15 mouse cellular contexts compared by ENCODE assay signal in genomic region chr7:117099041-117099440, GRCm38 (mm10).
"Had no signal": no experiment of that assay in that cellular context is flagged by ENCODE, and none has a peak within 500 bp of the region (broad histone marks: within the 10 kb centered on the region; RNA-seq: fewer than 3 reads in every experiment).

No protein-coding gene starts in this region.

- H3K27ac ChIP-seq: neural tube, embryonic 15.5 days; stomach, embryonic 15.5 days; stomach, postnatal 0 days had no signal

- H3K4me2 ChIP-seq: neural tube, embryonic 15.5 days; stomach, embryonic 15.5 days had no signal

- H3K9me3 ChIP-seq: neural tube, embryonic 15.5 days; stomach, embryonic 15.5 days had no signal

- H3K27me3 ChIP-seq: neural tube, embryonic 15.5 days; stomach, embryonic 15.5 days had no signal

- H3K4me3 ChIP-seq: neural tube, embryonic 15.5 days; stomach, embryonic 15.5 days had no signal

- DNase-seq: retina, postnatal 1 day; right cerebral cortex, adult 18-20 months; right cerebral cortex, postnatal 14 days; right cerebral cortex, postnatal 25 days; right cerebral cortex, postnatal 4 days; spleen, adult 18-20 months; thymus, adult 18-20 months; thymus, adult 2 months; thymus, postnatal 14 days; thymus, postnatal 25 days; thymus, postnatal 36 days; thymus, postnatal 4 days had no signal

- H3K9ac ChIP-seq: neural tube, embryonic 15.5 days; stomach, embryonic 15.5 days had no signal

- H3K4me1 ChIP-seq: neural tube, embryonic 15.5 days; stomach, embryonic 15.5 days had no signal

- H3K36me3 ChIP-seq: neural tube, embryonic 15.5 days; stomach, embryonic 15.5 days had no signal
